Mouse (Mus musculus) cerebellum, adult 11 months (tissue): ENCODE measurements at regions not wholly inside any gene's neighbourhood (a gene's known extent, or its start where the extent isn't known, plus 50 kb on each side); places are given as distances from the start of the nearest gene placed in this dataset.

Experiments
- DNase-seq: peaks from one replicate; pipeline ENCODE4 v3.0.0; 2022

DNA sequence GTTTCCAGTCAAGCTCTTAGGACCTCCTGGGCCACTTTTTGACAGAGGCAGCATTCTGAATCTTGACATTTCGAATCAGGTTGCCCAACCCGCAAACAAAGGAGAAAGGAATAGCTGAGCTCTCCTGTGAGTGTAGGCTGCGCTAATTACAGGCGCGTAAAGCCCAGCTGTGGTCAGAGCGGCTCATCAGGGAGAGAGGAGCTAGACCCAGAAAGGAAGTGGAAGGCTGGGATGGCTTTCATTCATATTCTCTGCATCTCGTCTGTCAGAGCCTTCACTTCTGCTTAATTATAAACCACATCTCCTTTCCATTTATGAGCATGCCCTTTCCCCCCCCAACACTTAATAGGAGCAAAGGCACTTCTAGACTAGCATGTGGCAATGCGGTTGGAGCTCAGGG lies 265.7 kb upstream of the Pkn2 start:
- no peak for DNase-seq

DNA sequence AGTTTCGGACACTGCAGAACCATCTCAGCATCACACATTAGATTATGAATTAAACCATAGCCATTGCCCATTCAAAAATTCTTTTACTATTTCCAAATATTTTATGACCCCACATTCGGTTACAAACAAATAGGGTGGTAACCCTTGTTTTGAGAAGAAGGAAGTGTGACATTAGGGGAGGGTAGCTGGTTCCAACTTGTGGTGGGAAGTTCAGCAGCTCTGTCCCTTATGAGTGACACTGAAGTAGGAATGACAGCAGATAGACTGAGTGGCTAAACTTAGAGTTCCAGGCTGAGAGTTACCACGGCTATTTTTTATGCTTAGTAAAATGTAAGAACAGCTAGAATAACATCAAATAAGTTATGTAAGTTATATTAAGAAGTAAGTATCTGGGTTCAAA lies 257.1 kb upstream of the Pkn2 start:
- no peak for DNase-seq

- no peak for DNase-seq
These were observed 252.7 kb upstream of the Pkn2 start for GRCm38 (mm10) chr3:143134528-143134927.

GRCm38 (mm10) chr3:143107733-143108291 lies 226.0 kb upstream of the Pkn2 start:
- DNase-seq: no peak

- DNase-seq: no peak
These were observed 222.9 kb upstream of the Pkn2 start for GRCm38 (mm10) chr3:143104734-143105133.

DNA sequence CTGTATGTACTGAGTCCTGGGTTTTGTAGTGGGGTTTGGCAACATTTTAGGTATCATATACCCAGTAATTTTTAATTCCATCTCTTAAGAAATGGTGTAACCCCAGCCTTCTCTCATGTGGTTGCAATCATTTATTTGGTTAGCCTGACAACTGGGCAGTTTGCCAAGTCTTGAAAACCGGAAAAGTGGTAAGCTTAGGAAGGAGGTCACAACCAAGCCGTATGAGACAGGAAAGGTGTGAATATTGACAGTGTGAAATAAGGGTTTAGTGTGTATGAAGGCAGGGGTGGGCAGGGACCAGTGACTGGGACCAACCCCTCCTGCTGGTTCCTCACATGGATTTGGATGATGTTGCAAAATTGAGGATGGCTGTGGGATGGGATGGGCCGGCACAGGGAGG lies 221.5 kb upstream of the Pkn2 start:
- no peak for DNase-seq

DNA sequence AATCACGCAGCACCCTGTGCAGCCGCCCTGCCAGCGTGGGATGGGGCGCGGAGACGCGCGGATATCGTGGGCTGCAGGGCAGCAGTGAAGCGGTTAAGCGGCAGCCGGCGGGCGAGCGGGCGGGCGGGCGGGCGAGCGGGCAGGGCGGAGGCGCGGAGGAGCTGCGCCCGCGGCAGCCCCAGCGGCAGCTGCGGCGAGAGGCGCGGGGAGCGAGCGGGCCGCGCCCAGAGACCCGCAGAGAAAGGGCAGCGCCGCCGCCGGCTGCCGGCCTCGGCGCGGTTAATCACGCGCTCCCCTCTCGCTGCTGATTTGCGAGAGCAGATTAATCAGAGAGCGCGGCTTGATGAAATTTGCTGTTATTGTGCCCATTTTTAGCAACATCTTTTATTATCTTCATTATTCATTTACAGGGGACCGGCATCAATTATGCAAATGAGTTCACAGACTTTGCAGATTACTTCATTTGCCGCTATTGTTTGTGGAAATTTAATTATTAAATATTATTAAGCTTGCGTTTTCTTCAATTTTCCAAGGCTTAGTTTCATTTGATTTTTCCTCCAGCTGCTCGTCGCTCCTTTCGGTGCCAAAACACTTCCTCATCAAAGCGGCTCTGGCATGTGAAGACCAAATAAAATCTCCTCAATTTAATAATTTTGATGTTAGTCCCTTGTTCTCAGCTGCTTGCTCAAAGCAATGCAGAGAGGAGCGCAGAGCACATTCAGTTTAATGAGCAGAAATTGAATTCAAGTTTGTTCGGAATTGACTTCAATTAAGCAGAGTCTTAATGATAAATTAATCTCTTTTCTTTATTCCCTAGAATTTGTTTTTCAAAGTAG lies 219.2 kb upstream of the Pkn2 start:
- DNase-seq: no peak

- no peak for DNase-seq
These were observed 218.4 kb upstream of the Pkn2 start for GRCm38 (mm10) chr3:143100203-143100602.

DNA sequence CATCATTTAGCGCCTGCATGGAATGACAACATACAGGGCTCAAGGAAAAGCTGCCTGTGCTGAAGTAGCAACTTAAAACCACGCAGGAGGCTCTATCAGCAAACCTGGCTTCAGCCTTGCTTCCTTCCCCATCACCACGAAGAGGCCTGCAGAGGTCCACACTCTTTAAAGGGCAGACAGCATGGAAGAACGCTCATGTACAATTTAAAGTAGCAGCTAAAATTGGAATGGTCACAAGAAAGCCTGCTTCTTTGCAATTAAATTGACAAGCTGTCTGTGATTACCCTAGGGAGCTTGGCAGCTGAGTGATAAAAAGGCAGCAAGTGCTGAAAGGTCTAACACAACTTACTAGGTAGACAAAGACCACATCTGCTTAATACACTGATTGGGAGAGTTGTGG lies 210.4 kb upstream of the Pkn2 start:
- no peak for DNase-seq

DNA sequence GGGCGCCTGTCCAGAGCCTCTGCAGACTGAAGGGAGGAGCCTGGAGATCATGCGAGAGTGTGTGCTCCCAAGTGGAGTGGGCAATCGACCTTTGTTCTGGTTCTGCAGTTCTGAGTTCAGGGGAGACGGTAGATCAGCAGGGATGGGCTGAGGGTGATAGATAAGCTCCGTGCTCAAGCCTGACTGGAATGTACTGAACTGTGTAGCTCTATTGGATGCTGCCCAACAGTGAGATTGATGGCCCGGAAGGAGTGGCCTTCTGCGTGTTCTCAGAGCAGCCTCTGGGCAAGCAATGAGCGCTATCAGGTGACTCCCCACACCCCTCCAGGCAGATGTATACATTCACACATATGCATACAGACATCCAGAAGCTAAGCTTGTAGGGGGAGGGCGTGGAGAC lies 209.1 kb upstream of the Pkn2 start:
- DNase-seq: no peak

DNA sequence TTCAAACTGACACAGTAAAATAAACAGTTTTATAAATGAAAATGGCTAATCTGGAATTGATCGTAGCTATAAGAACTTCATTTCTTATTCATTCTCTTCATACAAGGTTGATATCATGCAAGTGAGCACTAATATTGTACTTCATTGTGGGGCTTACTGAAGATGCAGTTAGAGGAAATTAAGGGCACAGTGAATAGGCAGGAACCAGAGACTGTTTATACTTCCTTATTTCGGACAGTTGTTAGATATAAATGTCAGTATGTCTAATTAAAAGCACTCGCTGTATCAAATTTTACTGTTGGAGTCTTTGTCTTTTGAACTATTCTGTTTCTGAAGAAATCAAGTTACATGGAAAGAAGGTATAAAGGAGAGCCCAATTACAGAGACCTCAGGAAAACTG lies 208.5 kb upstream of the Pkn2 start:
- DNase-seq: no peak

GRCm38 (mm10) chr3:143087786-143088185 lies 206.0 kb upstream of the Pkn2 start:
- no peak for DNase-seq

DNA sequence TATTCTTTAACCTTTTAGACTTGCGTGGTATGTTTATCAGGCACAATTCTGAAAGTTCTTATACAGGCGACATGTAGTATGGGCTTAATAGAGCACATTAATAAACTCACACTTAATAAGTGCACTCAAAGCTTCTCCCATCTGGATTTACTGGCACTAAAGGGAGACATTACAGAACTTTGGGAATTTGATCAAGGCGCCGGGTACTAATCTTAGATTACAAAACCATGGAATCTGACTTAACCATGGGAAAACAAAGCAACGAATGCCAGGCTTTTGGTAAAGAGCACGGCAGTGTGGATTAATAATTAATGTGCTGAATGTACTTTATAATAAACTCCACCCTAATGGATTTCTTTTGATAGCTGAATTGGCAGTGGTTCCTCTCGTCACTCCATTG lies 196.5 kb upstream of the Pkn2 start:
- no peak for DNase-seq

- DNase-seq: no peak
These were observed 190.1 kb upstream of the Pkn2 start for GRCm38 (mm10) chr3:143071839-143072373.

DNA sequence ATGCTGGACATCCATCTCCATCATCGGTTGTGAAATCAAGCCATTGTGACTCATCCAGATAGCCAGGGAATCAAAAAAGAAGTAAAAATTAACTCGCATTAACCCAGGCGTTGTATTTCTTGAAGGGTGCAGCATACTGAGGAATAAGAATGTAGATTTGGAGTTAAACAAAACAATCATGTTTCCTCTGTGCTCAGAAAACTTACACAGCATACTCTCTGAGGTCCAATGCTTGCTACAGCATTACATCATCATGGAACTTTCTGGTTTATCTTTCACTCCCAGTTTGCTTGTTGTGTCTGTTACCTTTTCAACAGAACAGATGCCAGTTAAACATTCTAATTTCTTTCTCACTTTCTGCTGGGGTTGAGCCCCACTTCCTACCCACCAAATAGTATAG lies 173.1 kb upstream of the Pkn2 start:
- no peak for DNase-seq

- no peak for DNase-seq
These were observed 171.6 kb upstream of the Pkn2 start for GRCm38 (mm10) chr3:143053286-143053993.

DNA sequence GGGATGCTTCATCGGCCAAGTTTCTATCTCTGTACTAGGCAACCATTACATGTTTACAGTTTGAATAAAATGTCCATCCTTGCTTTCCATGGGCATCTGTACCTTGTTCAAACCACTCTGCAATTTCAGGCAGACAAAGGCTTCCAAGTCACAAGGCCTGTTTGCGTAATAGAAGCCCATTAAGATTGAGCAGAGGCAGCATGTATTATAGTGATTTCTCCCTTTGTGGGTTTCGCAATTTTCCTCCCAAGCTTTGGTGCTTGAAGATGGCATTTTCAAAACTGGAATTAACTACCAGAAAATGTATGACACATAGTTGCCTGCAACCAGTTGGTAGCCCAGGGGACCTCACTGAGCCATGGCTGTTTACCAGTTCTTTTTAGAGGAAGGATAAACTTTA lies 158.9 kb upstream of the Pkn2 start:
- no peak for DNase-seq

DNA sequence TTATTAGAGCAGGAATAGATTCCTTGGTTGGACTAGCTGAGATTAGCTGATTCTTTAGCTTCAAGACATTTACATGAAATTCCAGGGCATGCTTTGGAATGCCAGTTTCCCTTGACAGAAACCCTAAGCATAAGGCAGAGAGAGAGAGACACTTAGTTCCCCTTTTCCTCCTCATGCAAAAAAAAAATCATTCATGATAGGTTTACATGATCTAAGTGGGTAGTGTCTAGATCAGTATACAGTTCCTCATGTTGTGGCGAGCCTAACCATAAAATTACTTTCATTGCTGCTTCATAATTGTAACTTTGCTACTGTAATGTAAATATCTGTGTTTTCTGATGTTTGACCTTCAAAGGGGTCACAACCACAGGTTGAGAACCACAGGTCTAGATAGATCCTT lies 154.3 kb upstream of the Pkn2 start:
- no peak for DNase-seq

GRCm38 (mm10) chr3:143034588-143034987 lies 152.8 kb upstream of the Pkn2 start:
- DNase-seq: no peak

DNA sequence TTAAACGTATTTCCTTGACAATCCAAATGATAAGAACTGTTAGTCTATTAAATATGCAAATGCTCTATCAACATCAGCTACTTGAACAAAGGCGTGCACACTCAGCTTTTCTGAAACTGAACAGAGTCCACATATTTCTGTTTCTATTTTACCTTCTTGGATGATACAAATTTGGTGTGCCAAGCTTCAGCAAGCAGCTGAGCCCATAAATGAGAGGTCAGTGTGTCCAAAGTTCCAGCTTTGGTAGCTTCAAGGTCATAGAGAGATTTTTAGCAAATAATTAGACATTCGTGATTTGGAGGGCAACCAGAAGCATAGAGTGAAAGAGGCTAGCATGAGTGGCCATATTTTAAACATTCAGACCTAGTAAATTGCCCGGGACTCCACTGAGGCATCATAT lies 140.7 kb upstream of the Pkn2 start:
- no peak for DNase-seq

DNA sequence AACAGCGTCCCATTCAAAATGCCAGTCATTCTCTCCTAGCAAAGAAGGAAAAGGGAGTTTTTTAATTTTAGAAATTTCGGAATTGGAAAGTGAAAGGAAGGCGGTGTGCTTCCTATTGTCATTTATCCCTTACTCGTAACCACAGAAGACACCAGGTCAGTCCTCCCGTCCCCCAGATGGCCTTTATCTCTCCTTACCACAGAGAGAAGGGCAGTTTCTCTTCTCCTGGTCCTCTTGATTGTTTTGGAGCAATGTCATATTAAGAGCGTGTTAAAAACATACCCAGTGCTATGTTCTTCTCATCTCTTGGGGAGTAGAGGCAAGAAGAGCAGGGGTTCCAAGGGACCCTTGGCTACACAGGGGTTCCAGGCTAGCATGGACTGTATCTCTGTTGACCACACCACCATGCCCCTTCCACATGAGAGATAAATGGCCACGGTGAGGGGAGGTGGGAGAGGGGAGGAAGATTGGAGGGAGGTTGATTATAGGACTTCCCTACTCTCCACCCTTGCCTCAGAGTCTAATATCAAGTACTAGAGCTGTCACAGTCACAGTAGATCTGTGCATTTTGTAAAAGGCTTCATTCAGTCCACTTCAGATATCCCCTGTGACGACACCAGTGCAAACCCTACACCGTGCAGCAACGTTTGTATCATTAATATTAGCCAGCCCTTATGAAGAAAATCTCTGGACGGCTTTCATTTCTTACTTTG lies 139.5 kb upstream of the Pkn2 start:
- no peak for DNase-seq

GRCm38 (mm10) chr3:143017480-143017879 lies 135.7 kb upstream of the Pkn2 start:
- no peak for DNase-seq

DNA sequence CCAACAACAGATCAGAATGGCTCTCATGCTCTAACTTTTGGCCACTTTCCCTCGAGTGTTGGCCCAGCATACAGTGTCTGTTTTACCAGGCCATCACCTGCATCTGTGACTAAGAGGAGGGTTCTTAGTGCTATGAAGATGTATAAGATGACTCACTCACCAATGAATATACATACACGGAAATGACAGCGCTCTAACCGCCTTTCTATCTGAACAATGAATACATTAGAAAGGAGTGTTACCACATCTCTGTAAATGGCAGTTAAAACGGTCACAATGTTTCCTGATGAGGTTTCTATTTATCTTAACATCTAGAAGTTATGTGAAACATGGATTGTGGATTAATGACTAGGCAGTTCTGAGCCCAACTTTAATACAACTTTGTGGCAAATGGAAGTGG lies 135.0 kb upstream of the Pkn2 start:
- DNase-seq: no peak
